Mouse (Mus musculus) induced T-regulatory cell, adult 2 months (primary cell): ENCODE data around the gene Cfdp1.

ENCODE experiments used
- DNase-seq: peaks from one replicate; pipeline ENCODE4 v3.0.0-alpha.2; 2012; ENCODE audit warnings: low read depth

The Cfdp1 gene

DNA sequence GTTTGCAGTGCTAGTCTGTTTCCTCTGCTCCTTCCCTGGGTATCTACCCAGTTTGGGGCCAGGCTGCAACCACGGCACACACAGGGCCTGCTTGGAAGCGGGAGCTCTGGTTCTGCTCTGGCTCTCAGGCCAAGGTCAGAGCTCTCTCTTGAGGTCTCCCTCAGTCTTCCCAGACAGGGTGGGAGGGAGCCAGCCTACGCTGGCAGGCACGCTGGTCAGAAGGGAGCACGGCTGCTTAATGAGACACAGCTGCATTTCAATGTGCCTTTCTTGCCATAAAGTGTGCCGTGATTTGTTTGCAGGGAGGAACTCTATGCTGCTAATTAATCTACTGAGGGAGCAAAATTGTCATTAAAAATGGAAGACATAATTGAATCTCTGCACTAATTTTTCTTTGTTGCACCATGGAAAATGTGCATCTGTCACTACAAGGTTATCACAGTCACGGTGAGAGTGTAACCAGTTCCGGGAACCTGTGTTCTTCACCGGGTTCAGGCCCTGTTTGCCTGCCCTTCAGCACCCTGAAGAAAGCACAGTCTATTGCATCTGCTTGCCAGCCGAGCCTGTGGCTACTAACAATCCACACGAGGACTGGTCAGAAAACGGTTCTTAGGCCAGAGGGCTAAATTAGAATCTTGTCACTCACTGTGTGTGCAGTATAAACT is 84.2 kb downstream of the Cfdp1 start:
- no peak for DNase-seq

DNA sequence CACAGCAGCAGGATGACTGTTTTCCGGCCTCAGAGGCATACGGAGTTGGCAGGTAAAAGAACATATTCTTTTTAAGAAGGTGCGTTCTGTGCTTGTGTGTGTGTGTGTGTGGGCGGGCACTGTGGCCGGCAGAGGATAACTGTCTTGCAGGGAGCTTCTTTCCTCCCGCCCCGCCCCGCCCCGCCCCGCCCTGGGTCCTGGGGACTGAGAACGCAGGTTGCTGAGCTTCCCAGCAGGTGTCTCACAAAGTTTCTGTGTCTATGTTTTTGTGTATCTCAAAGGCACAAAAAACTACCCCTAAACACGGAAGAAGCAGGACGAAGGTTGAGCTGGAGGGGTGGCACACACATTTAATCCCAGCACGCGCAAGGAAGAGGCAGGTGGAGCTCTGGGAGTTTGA is 84.8 kb downstream of the Cfdp1 start:
- DNase-seq: peak; percentile 29

DNA sequence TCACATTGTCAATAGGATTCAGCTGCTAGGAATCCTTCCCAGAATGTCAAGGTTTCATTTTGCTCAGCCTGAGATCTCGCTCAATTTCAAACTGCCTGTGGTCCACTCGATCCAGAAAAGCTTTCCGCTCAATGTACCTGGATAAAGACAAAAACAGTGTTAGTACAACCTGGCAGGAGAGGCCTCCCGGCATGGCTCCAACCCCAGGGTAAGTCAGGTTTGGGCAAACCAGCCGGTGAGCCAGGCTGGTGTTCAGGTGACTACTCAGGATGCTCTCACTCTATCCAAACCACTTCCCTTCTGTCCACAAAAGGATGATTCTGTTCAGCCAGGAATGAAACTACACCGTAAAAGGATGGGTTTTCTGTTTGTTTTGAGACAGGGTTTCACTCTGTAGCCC is 85.4 kb downstream of the Cfdp1 start:
- no peak for DNase-seq

DNA sequence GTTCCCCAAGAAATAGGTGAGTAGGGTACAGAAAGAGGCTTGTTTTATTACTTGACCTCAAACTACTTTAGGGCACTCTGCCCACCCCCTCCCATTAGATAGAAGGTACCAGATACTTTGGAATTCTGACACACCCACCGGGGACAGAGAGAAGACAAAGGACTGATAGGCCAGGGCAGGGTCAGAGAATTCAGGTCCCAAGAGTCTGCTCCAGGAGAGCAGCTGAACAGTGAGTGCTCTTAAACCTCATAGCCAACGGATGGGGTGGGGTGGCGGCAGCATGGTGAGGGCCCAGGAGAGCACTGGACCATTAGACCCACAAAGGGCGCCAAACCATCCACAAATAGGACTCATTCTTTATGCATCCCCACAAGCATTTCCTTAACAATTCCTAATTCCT is 88.5 kb downstream of the Cfdp1 start:
- no peak for DNase-seq

DNA sequence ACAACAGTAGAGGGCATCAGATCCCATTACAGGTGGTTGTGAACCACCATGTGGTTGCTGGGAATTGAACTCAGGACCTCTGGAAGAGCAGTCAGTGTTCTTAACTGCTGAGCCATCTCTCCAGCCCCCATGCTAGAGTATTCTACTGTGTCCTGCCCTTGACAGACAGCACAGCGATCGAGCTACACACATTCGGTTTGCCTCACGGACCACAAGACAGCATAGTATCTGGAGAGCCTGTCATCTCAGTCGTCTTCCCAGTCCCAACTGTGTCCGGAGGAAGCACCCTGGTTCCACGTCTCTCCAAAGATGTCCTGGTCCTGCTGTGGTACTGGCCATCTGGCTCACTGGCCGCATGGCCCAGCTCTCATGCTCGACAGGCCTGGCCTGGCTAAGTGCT is 89.0 kb downstream of the Cfdp1 start:
- DNase-seq: no peak

DNA sequence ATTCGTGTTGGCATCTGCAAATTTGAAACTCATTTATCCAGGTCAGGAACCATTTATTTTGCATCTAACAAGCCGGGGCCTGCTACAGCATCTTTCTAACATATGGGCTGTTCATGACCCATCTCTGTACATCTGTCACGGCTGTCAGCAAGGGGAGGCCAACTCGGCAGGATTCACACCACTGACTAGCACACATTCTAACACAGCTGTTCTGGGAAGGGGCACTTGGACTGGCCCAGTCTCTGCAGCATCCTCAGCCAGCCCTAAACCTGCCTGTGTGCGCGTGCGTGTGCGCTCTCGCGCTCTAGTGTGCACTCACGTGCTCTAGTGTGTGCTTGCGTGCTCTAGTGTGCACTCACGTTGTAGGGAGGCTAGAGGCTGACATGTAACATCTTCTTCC is 93.4 kb downstream of the Cfdp1 start:
- no peak for DNase-seq

DNA sequence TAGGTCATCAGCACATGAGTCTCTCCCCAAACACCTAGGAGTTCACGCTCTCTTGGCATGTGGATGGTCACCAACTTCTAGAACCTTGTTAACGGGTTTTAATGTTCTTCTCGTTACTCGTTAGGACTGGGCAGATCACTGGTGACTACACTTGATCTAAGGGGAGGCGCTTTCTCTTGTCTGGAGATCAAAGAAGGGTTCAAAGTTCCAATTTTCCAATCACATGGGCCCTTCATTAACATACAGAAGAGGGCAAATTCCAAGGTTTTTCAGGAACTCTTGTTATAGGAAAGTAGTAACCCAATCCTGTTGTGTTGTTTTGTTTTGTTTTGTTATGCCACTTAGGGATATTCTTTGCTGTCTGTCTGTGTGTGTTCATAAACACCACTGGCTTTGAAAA is 95.3 kb downstream of the Cfdp1 start:
- no peak for DNase-seq

DNA sequence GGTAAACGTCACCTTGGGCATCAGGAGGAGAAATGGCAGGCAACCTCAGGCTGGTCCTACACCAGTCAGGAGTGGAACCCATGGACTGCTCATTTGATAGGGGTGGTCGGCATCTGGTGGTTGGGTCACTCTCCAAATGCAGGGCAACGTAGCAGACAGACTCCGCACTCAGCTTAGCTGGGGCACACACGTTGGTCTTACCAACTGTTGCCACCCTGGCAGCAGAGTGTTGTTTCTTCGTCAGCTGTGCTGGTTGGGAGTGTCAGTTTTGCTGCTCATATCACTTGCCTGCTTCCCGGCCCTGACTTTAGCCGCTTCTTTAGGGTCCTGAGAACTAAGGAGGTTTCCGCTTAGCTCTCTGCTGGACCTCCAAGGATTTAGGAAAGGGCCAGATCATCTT is 96.5 kb downstream of the Cfdp1 start:
- DNase-seq: no peak

DNA sequence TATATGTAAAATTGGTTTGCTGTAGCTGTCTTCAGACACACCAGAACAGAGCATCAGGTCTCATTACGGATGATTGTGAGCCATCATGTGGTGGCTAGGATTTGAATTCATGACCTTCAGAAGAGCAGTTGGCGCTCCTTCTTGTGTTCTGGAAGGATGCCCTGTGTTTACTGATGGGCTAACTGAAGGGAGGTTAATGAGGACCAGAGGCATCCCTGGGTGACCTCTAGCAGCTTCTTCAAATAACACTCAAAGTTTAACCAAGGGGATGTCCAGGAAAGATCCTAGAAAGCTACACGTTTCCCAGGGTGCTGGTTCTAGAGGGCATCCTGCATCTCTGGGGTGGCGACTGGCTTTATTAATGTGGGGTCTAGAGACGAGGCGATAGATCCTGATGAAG is 99.4 kb downstream of the Cfdp1 start:
- DNase-seq: no peak

- DNase-seq: no peak
Observed at GRCm38 (mm10) chr8:111754088-111754487, 100.0 kb downstream of the Cfdp1 start.

DNA sequence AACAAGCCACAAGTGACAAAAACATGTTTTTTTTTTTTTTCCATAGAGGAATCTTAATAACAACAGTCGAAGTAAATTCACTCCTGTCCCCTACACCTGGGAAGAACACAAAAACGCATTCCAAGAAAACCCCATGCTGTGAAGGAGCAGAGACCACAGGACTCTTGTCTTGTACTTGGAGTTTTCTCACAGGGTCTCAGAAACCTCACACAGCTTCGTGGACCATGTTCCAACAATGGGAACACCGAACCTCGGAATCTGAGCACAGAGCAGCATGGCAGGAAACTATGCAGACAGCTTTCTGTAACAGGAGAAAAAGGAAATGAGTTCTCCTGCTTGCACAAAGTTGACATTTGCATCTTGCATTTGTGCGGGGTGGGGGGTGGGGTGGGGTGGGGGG is 105.3 kb downstream of the Cfdp1 start:
- DNase-seq: no peak

GRCm38 (mm10) chr8:111747866-111748649 is 106.0 kb downstream of the Cfdp1 start:
- DNase-seq: no peak

- DNase-seq: no peak
Observed at GRCm38 (mm10) chr8:111746582-111747465, 107.3 kb downstream of the Cfdp1 start.

DNA sequence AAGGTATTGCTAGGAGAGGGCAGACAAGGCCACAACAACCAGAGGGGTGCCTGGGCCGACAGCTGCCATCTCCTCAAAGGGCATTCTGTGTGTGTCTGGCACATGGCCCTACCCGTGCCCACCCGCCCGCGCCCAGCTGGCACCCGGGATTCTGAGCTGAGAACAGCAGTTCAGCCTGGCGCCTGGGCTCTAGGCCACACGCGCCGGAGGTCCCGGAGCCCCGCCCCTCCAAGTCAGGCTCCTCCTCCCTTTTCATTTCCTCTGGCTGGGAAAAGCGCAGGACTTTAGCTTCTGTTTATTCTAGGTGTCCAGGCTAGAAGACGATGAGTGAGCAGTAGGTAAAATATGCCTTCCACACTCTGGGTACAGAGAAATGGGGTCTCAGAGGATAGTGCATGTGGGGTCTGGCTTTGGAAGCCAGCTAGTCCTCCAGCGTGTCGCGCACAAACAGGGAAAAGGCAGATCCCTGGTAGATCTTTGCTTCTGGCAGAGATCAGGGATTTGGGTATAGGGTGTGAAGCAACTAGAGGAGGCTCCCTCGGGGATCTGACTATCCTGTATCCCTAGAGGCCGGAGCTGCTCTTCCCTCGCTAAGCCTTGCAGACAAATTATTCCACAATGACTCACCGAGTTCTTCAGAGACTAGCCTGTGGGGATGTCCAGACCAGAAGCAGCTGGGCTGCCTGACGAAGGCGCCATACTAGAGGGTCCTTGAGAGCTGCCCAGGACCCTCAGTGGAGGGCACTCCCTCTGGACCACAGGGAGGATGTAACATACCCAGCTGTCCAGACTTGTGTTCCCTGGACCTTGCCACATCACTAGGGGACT is 108.3 kb downstream of the Cfdp1 start:
- DNase-seq: peak; percentile 61

DNA sequence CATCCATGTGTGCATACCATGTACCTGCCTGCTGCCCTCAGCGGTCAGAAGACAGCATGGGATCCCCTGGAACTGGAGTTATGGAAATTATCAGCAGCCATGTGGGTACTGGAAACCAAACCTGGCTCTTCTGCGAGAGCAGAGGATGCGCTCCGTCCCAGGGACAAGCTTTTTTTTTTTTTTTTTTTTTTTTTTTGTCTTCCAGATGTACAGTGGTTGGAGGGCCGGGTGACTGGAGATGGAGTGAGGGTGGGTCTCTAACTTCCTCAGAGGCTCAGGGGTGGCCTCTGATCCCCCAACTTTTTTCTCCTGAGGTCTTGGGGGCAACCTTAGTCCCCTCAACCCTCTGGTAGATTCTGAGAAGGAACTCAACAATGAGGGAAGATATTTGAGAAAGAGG is 109.0 kb downstream of the Cfdp1 start:
- no peak for DNase-seq

- no peak for DNase-seq
Observed at GRCm38 (mm10) chr8:111743792-111744696, 110.0 kb downstream of the Cfdp1 start, which contains the start of gene Bcar1. Gene Bcar1, minus strand, starts transcription at chr8:111743809.

GRCm38 (mm10) chr8:111743101-111743791 is 110.8 kb downstream of the Cfdp1 start:
- DNase-seq: no peak

DNA sequence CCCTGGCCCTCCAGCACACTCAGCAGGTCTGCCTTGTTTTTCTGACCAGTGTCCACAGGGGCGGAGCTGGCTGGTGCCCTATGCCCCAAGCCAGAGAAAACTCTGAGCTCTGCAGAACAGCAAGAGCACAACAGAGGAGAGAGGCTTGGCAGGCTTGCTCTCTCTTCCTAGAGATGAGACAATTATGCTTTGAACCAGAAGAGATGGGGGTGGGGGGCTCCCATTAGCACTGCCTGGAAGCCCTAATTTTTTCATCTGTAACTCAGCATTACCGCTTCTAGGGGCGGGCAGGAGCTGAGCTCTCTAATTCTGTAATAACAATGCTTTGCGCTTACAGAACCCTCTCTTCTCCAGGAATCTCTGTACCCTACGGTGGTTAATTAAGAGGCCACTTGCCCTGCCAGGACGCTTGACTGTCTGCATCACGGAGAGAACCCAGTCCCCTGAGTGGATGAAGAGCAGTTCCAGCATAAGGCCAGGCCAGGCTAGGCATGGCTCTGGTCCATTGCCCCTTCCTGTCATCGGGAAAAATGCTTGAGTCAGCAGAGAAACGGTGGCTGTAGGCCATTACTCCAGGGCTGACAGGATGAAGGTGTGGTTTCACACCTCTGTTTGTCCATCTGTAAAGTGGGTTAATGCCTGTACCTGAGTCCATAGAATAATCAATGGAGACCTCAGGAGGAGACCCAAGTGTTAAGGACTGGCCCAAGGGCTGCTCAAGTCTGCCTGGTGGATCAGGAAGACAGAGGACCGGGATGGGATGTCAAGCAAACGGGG is 111.6 kb downstream of the Cfdp1 start:
- DNase-seq: no peak

DNA sequence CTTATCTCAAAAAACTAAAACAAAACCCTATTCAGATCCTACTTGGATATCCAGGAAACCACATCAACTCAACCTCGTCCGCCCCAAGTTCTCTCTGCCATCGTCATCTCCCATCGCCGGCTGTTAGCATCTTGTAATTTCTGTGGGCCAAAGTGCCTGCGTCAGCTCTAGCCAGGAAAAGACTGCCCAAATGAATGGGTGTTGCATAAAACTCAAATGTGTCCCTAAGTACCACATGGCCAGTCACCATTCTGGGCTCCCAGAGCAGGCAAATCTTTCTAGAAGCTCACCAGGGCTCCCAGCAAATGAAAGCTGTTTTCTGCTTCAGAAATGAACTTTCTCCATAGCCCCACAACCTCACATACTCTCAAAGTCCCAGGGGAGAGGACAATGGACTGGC is 112.5 kb downstream of the Cfdp1 start:
- DNase-seq: no peak
